Mouse (Mus musculus) myocyte (in vitro differentiated cells): ENCODE data around the gene Pnmt.

ENCODE experiments used
- CEBPB ChIP-seq: IDR thresholded peaks from 2 replicates; pipeline ENCODE4 v1.6.1; 2011; ENCODE audit warnings: mild to moderate bottlenecking, moderate library complexity; ENCODE audit not compliant: poor library complexity, insufficient read depth, severe bottlenecking
- MAX ChIP-seq: IDR thresholded peaks from one replicate; pipeline ENCODE4 v1.6.1; 2011; ENCODE audit warnings: low read depth, mild to moderate bottlenecking, control low read depth
- MYOD1 ChIP-seq, 3 experiments: IDR thresholded peaks; one replicate each; pipeline ENCODE4 v1.6.1; 2011; ENCODE audit warnings: control low read depth in 2 of 3, low read depth in 2 of 3, mild to moderate bottlenecking in 2 of 3, moderate library complexity in 1 of 3; ENCODE audit not compliant: insufficient read length in 2 of 3, control insufficient read depth in 1 of 3
- POLR2A ChIP-seq: IDR thresholded peaks from one replicate; pipeline ENCODE4 v1.6.1; 2011; ENCODE audit warnings: low read depth, mild to moderate bottlenecking, control low read depth, moderate library complexity; ENCODE audit not compliant: insufficient read length
- TCF12 ChIP-seq: IDR thresholded peaks from one replicate; pipeline ENCODE4 v1.6.1; 2011; ENCODE audit warnings: mild to moderate bottlenecking, control low read depth; ENCODE audit not compliant: poor library complexity, insufficient read depth, severe bottlenecking
- USF1 ChIP-seq: IDR thresholded peaks from one replicate; pipeline ENCODE4 v1.6.1; 2011; ENCODE audit warnings: low read depth, mild to moderate bottlenecking, control low read depth, moderate library complexity

DNA sequence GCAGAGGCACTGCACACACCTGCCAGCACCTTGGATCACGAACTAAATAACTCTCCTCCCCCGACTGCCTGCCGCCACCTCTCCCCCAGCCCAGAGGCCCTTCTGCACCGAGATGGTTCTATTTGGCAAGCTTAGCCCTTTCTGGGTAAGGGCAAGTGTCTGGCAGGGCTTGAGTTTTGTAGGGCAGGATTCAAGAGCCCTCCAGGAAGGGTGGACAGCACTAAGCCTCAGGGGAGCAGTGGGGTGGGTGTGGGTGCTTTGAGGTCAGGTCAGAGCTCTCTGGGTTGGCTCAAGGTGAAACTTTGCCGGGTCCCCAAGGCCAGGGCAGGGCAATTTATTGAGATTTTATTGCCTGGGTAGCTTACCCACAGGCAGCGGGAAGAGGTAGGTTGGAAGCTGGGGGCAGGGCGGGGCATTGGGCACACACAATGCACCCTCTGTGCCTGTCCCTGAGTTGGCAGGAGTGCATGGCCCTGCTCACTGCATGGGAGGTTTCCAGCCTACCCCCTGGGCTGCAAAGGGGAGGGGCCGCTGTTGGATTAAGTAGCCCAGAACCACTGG lies 32.5 kb upstream of the Pnmt start:
- TF ChIP-seq POLR2A (no peak), TCF12 (no peak), CEBPB (no peak), MYOD1 (IDR thresholded peaks at IDR 0.05; ENCODE audit: control insufficient read depth in 1 of 3, insufficient read length in 2 of 3, low read depth in 2 of 3) (no peak), MAX (no peak), USF1 (no peak)
